Mouse (Mus musculus) urinary bladder, adult 18-20 months (tissue): ENCODE data around the gene Fzd2.
"Not testable (repeated sequence)": the region's sequence is repeated elsewhere in the genome, so short reads cannot be mapped to it uniquely, and the experiment has no call there.

Experiments used
- DNase-seq, 2 experiments: peaks; one replicate each; pipeline ENCODE4 v3.0.0; 2022; ENCODE audit warnings: low spot score in 2 of 2, mixed read lengths in 2 of 2

The Fzd2 gene

DNA sequence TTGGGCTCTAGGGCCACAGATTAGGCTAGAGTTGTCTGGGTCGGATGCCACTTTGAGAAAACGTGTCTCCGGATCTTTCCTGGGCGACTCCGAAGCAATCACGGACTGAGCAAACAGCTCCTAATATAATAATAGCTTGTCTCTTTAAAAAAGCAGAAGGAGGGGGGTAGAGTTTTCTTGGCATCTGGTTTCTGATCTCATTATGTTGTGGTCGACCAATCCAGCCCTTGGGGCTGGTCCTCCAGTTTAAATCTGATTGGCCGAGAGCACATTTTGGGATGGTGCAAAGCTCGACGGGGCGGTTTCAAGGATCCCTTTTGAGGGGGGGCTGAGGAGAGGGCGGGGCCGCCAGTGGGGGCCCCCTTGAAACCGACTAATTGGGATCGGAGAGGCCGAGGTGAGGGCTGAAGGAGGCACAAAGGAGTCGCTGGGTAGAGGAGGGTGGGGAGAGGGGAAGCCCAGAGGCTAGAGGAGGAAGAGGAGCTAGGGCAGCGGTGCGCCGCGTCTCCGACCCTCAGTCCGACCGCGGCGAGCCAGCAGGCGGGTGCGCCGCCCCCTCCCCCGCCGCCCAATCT is at the start of gene Fzd2:
Gene Fzd2 (plus strand): TSS at position 387 of the 575 bp plus-strand sequence.
- peak; percentile 65 to 88 for DNase-seq

GRCm38 (mm10) chr11:102555400-102556030 is 48.7 kb upstream of the Fzd2 start:
- DNase-seq, result no peak

DNA sequence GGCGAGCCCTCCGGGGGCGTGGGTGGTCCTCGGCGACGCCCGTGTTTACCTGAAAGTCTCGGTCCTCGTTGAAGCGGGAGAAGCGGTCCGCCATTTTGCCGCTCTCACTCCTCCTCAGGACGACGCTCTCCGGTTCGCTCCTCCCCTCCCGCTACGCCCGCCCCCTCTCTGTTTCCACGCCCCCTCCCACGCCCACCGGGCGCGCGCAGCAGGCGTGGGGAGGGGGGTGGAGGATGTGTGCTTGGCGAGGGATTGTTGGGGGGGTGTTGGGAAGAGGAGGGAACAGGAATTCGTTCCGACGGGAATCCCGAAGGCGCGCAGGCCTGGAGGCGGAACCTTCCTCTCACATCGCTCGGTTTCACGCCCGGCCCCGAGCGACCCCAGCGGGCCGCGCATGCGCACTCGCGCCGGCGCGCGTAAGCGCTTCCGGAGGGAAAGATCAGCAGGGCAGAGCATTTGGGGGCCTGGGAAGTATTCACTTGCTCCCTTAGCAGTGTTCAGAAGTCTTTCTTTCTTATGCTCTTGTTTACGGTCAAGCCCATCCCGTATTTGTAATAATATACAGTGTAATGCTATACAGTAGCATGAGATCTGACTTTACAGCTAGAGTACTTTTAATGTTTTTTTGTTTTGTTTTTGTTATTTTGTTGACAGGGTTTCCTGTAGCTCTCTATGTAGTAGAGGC is 48.0 kb upstream of the Fzd2 start, which contains the start of gene Gpatch8:
Gene Gpatch8 (minus strand): TSS at position 362 of the 685 bp plus-strand sequence.
- DNase-seq, result peak; percentile 82 to 90

GRCm38 (mm10) chr11:102556716-102557074 is 47.5 kb upstream of the Fzd2 start:
- DNase-seq, result no peak

DNA sequence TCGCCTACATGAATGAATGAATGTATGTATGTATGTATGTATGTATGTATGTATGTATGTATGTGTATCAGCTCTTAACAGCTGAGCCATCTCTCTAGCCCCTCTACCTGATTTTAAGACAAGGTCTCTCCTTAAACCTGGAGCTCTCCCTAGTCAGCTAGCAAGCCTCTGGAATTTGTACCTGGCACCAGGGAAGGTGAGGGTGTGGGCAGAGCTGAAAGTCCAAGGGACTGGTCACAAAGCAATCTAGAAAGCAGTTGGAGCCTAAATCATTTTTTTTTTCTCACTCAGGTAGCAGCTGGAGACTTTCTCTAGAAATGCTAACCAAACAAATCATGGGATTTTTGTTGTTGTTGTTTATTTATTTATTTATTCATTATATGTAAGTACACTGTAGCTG is 46.8 kb upstream of the Fzd2 start:
- DNase-seq, result no peak

- no peak for DNase-seq
These were observed 45.5 kb upstream of the Fzd2 start for GRCm38 (mm10) chr11:102558704-102559103.

- DNase-seq, result not testable (repeated sequence)
These were observed 39.1 kb upstream of the Fzd2 start for GRCm38 (mm10) chr11:102564952-102565671.

DNA sequence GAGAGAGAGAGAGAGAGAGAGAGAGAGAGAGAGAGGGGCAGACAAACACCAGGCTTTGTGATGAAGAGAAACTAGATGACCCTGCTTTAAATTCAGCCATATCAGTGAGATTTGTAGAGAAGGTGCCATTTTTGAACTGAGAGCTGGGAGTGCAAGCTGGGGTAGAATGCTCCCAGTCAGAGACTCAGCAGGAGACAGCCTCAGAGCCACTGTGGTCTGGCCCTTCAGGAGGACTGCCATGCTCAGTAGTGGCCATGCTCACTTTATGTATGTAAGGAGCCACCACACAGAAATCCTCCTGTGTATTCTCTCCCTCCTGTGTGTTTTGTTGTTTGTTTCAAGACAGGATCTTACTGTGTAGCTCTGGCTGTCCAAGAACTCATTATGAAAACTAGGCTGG is 38.5 kb upstream of the Fzd2 start:
- no peak for DNase-seq

DNA sequence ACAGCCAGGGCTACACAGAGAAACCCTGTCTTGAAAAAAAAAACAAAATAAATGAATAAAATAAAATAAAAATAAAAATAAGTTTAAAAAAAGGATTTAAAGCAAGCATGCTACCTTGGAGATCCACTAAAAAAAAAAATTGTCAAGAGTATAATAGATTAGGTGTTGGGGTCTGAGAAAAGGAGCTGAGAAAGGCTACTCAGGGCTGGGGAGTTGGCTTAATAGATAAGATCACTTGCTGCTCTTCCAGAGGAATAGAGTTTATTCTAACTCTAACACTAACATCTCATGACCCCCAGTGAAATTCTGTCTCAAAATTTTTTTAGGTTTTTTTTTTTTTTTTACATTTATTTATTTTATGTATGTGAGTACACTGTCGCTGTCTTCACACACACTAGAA is 37.9 kb upstream of the Fzd2 start:
- DNase-seq, result no peak

- DNase-seq, result no peak
These were observed 37.0 kb upstream of the Fzd2 start for GRCm38 (mm10) chr11:102567157-102567556.

DNA sequence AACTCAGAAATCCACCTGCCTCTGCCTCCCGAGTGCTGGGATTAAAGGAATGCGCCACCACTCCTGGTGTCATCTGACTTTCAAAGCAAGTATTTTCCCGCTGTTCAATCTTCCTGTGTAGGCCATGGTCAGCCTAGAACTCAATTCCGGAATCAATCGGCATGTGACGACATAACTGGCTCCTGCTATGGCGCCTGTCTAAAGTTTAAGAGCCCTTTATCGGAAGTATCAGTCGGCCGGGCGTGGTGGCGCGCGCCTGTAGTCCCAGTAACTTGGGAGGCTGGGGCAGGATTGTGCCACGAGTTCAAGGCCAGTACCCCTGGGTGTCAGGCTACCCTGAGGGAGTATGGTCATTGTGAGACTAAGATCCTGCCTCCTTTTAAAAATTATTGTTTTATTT is 36.5 kb upstream of the Fzd2 start:
- DNase-seq, result no peak

GRCm38 (mm10) chr11:102568191-102568590 is 36.0 kb upstream of the Fzd2 start:
- DNase-seq, result no peak

GRCm38 (mm10) chr11:102568756-102569377 is 35.3 kb upstream of the Fzd2 start:
- DNase-seq, result no peak

DNA sequence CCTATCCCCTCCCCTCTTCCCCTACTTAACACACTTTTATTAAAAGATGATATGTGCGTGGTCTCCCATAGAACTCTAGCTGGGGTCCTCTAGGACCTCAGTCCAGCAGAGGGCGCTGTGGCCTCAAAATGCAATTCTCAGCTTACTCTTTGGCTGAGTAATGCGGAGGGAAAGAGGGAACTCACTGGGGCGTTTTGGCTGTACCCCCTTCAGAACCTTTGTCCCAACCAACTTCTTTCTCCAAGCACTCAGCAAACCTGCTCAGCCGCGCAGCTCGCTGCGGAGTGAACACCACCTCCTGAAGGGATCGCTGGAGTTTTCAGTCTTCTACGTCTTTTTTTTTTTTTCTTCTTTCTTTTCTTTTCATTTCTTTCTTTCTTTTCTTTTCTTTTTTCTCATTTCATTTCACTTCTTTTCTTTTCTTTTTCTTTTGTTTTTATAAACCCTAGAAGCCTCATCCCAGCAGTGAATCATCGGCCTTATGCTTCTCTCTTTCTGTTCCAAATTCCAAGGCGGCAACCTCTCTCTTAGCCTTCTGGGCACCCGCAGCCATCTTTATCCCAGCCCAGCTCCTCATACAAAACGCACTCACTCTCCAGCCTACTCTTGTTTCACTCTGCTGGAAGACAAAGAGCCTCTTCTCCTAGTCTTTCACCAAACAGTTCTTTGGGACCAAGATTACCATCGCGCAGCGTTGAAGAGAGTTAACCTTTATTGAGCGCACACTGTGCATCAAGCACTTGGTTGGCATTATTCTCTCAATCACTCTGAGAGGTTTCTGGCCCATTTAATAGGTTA is 31.1 kb upstream of the Fzd2 start:
- DNase-seq, result peak; percentile 70 to 83

- no peak for DNase-seq
These were observed 29.2 kb upstream of the Fzd2 start for GRCm38 (mm10) chr11:102575034-102575433.

GRCm38 (mm10) chr11:102576050-102576754 is 28.0 kb upstream of the Fzd2 start:
- no peak for DNase-seq

GRCm38 (mm10) chr11:102578341-102579118 is 25.7 kb upstream of the Fzd2 start:
- peak; percentile 76 to 78 for DNase-seq

DNA sequence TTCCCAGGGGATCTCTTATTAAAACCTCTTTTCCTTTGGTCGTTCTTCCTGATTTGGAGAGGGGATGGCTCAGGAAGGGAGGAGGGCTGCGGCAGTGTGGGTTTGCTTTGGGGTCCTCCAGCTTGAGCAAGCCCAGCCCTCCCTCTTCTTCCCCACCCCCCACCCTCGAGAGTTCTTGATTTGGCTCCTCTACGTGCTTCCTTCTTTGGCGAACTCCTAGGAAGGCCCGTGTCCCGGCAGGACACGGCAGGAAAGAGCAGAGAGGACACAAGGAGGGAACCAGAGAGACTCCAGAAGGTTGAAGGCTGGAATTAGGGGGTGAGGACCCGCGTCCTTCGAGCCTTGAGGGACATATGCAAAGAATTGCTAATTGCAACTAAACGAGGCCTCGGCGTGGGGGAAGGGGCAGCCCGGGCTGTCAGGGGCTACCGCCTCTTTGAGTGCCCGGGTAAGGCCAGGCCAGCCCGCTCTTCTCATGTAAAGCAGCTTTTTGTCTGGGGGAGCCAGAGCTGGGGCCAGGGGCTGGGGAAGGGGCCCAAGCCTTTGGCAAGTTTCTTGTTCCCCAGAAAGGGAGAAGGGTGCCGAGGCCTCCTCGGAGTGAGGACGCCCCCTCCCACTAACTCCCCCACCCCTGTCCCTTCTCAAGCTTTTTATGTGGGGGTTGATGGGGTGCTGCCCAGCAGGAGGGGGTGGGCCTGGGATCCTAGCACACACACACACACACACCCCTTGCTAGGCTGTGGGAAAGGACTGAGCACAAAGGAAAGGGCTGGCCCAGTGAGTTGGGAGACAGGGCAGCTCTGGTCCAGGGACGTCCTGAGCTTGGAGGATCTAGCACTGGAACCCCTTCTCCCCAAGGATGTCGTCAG is 24.8 kb upstream of the Fzd2 start, which contains the start of gene Gm11627:
Gene Gm11627 (minus strand): TSS at position 297 of the 869 bp plus-strand sequence.
- DNase-seq, result no peak

DNA sequence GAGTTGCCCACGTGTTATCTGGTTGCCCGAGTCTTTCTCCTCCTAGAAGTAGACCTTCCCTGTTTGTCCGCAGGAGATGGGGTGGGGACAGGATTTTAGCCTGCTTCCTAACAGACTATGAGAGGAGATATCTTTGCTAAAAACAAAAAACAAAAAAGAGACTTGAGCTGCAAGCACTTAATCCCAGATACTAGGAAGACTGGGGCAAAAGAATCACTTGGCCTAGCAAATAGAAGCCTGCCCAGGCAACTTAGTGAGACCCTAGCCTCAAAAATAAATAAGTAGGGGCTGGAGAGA is 24.2 kb upstream of the Fzd2 start:
- no peak for DNase-seq
